In the genomic region with DNA sequence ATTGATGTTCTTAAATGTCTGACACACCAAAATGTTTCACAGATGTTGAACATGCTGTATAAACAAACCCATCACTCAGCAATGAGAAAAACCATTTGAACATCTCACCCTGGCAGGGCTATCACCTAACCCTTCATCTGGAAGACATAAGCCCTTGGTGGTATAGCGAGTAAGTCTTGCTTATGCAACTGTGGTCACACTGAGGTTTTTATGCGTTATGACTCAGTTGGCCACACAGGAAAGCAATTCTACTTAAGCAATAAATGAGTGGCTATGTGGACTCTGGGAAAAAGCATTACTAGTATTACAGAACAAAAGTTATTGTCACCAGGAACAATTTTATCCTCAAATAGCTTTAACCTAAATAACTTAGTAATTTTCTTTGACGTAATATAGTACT, we compare ENCODE assay signal across 20 mouse cellular contexts. TPM values are rescaled to one million over a fixed set of nuclear protein-coding genes. Genes with fewer than 3 reads are reported as not detected.
DNase-seq lines count a peak whose midpoint lies in the region; ATAC-seq and TF ChIP-seq lines count a peak whose summit lies in the region.
"Had no signal": no experiment of that assay in that cellular context is flagged by ENCODE, and none has a peak within 500 bp of the region (broad histone marks: within the 10 kb centered on the region; RNA-seq: fewer than 3 reads in every experiment).

No protein-coding gene starts in this region.

- no peak overlapping the region for H3K9ac ChIP-seq in lung, embryonic 14.5 days
- H3K9ac ChIP-seq: embryonic facial prominence, embryonic 15.5 days; forebrain, embryonic 15.5 days; heart, embryonic 12.5 days; hindbrain, embryonic 15.5 days had no signal

- H3K36me3 ChIP-seq in lung, embryonic 14.5 days (ENCODE audit: insufficient read depth) = no peaks in the 10 kb centered on the region
- H3K36me3 ChIP-seq: embryonic facial prominence, embryonic 15.5 days; forebrain, embryonic 15.5 days; heart, embryonic 12.5 days; hindbrain, embryonic 15.5 days had no signal

- no peak overlapping the region for H3K27ac ChIP-seq in lung, embryonic 14.5 days (ENCODE audit: low read depth)
- H3K27ac ChIP-seq: embryonic facial prominence, embryonic 15.5 days; forebrain, embryonic 15.5 days; hindbrain, embryonic 15.5 days had no signal

- TF ChIP-seq CTCF in lung, embryonic 14.5 days (IDR thresholded peaks at IDR 0.05; ENCODE audit: low read depth) = no peak

- no peak overlapping the region for H3K4me2 ChIP-seq in lung, embryonic 14.5 days
- H3K4me2 ChIP-seq: embryonic facial prominence, embryonic 15.5 days; forebrain, embryonic 15.5 days; heart, embryonic 12.5 days; hindbrain, embryonic 15.5 days had no signal

- no peaks in the 10 kb centered on the region for H3K27me3 ChIP-seq in lung, embryonic 14.5 days (ENCODE audit: insufficient read depth, low read length)
- H3K27me3 ChIP-seq: embryonic facial prominence, embryonic 15.5 days; forebrain, embryonic 15.5 days; heart, embryonic 12.5 days; hindbrain, embryonic 15.5 days had no signal

- 55% methylated on average over 3 of the region's 3 CpGs for WGBS in lung, embryonic 14.5 days

- H3K4me1 ChIP-seq in lung, embryonic 14.5 days (ENCODE audit: insufficient read depth) = no peaks in the 10 kb centered on the region
- H3K4me1 ChIP-seq: embryonic facial prominence, embryonic 15.5 days; forebrain, embryonic 15.5 days; heart, embryonic 12.5 days; hindbrain, embryonic 15.5 days had no signal

- no peaks in the 10 kb centered on the region for H3K9me3 ChIP-seq in lung, embryonic 14.5 days (ENCODE audit: low read depth, low read length)
- H3K9me3 ChIP-seq: embryonic facial prominence, embryonic 15.5 days; forebrain, embryonic 15.5 days; heart, embryonic 12.5 days; hindbrain, embryonic 15.5 days had no signal

- peak; percentile 49; the same call in 1 of the 2 replicates for ATAC-seq in lung, embryonic 14.5 days (ENCODE audit: insufficient read depth)
- peak; percentile 91 for ATAC-seq in common myeloid progenitor, adult 5-6 weeks (replicated peaks; ENCODE audit: low read depth, poor library complexity, severe bottlenecking)
- peak; percentile 77 for ATAC-seq in megakaryocyte, adult 5-6 weeks (ENCODE audit: poor library complexity, severe bottlenecking)
- ATAC-seq in monocyte, adult 5-6 weeks (replicated peaks; ENCODE audit: insufficient number of reproducible peaks, low FRiP score, low TSS enrichment, poor library complexity, severe bottlenecking) = no peak
- ATAC-seq: activated CD4-positive, CD25-positive, alpha-beta regulatory T cell, adult 4 months; forebrain, embryonic 15.5 days; Patski had no signal

- no peak overlapping the region for H3K4me3 ChIP-seq in lung, embryonic 14.5 days (ENCODE audit: low read depth, low read length)
- H3K4me3 ChIP-seq: embryonic facial prominence, embryonic 15.5 days; erythroblast, embryonic 14.5 days; forebrain, embryonic 15.5 days; heart, embryonic 12.5 days; hindbrain, embryonic 15.5 days had no signal

- peak; percentile 8 for DNase-seq in lung, embryonic 14.5 days
- no peak for DNase-seq in lung, adult 18-20 months
- DNase-seq in gastrocnemius, adult 8-10 months (ENCODE audit: low spot score in 2 of 2) = no peak
- no peak for DNase-seq in layer of hippocampus, adult 9-11 months
- DNase-seq: adrenal gland, postnatal 14 days; B cell, adult 2 months; cerebellum, adult 11-12 months; cerebellum, adult 9-10 months; cerebellum, postnatal 25 days; gastrocnemius, postnatal 14 days had no signal

RNA-seq across cellular contexts. Expression of a gene that starts 19.0 kb away (rescaled TPM):
- polyA plus RNA-seq in lung, embryonic 14.5 days (2014; fragmentation: Nextera tagmentation; extraction: Ambion mirVana) = 65.5 and 69.2 TPM in 2 replicates
- 37.4 and 44.1 TPM in 2 replicates for total RNA-seq in common myeloid progenitor, adult 5-6 weeks (2017)
- total RNA-seq in megakaryocyte, adult 5-6 weeks (2015) = 44.1 and 57.6 TPM in 2 replicates
- 70.0 and 72.3 TPM in 2 replicates for total RNA-seq in megakaryocyte, adult 5-6 weeks (2017)
- total RNA-seq in monocyte, adult 5-6 weeks (2017) = 183 to 220 TPM (median 202 TPM) in 3 replicates
- 10 to 100 TPM; 27.5 to 39.1 (median 29.0) TPM for total RNA-seq in gastrocnemius, adult 8-10 months (2022)
